Mouse (Mus musculus): ENCODE measurements around the gene Coro1c. TPM values are rescaled to one million over a fixed set of nuclear protein-coding genes. Genes with fewer than 3 reads are reported as not detected.

Gene Coro1c
- total and polyA plus RNA-seq, 3 experiments = 77.3 to 158 (median 103) TPM

- DNase-seq (ENCODE audit: low read depth, low spot score) = no peak
- Histone ChIP-seq H3K36me3 (ENCODE audit: control insufficient read depth in 1 of 2, insufficient read depth in 2 of 2, low read length in 2 of 2) (no peaks in the 10 kb centered on the region), H3K79me2 (ENCODE audit: control insufficient read depth, insufficient read depth, low read length, poor library complexity) (no peaks in the 10 kb centered on the region), H3K4me3 (ENCODE audit: control insufficient read depth in 1 of 2, insufficient read depth in 1 of 2, low read depth in 2 of 2, low read length in 2 of 2) (no peak overlapping the region), H3K27me3 (ENCODE audit: control insufficient read depth in 1 of 2, insufficient read depth in 2 of 2, low read length in 2 of 2) (no peaks in the 10 kb centered on the region), H3K27ac (ENCODE audit: control insufficient read depth, low read depth, low read length) (no peak overlapping the region), H3K4me1 (ENCODE audit: control insufficient read depth in 1 of 2, insufficient read depth in 2 of 2, low read length in 2 of 2) (no peaks in the 10 kb centered on the region), H3K9ac (ENCODE audit: control insufficient read depth, low read depth, low read length, poor library complexity, severe bottlenecking) (no peak overlapping the region), H3K9me3 (replicated peaks; ENCODE audit: insufficient read depth, low read length) (no peaks in the 10 kb centered on the region)
- TF ChIP-seq NELFE (IDR thresholded peaks at IDR 0.05; ENCODE audit: low read depth, low read length) = no peak
- no peak for TF ChIP-seq HCFC1 (IDR thresholded peaks at IDR 0.05; ENCODE audit: low read depth, low read length)
Observed at GRCm38 (mm10) chr5:113840443-113840842, 68.1 kb downstream of the Coro1c start.

- DNase-seq (ENCODE audit: low read depth, low spot score) = no peak
- H3K27me3 ChIP-seq (ENCODE audit: control insufficient read depth in 1 of 2, insufficient read depth in 2 of 2, low read length in 2 of 2) = no peaks in the 10 kb centered on the region
- H3K9ac ChIP-seq (ENCODE audit: control insufficient read depth, low read depth, low read length, poor library complexity, severe bottlenecking) = no peak overlapping the region
- no peaks in the 10 kb centered on the region for H3K4me1 ChIP-seq (ENCODE audit: control insufficient read depth in 1 of 2, insufficient read depth in 2 of 2, low read length in 2 of 2)
- H3K9me3 ChIP-seq (replicated peaks; ENCODE audit: insufficient read depth, low read length) = no peaks in the 10 kb centered on the region
- no peaks in the 10 kb centered on the region for H3K36me3 ChIP-seq (ENCODE audit: control insufficient read depth in 1 of 2, insufficient read depth in 2 of 2, low read length in 2 of 2)
- no peak overlapping the region for H3K27ac ChIP-seq (ENCODE audit: control insufficient read depth, low read depth, low read length)
- H3K4me3 ChIP-seq (ENCODE audit: control insufficient read depth in 1 of 2, insufficient read depth in 1 of 2, low read depth in 2 of 2, low read length in 2 of 2) = no peak overlapping the region
- TF ChIP-seq NRF1 (IDR thresholded peaks at IDR 0.05; ENCODE audit: insufficient read depth, low read depth, low read length, poor library complexity, severe bottlenecking) (no peak), MYB (IDR thresholded peaks at IDR 0.05; ENCODE audit: low read depth, low read length) (no peak), ZKSCAN1 (IDR thresholded peaks at IDR 0.05; ENCODE audit: low read depth, low read length) (no peak), MXI1 (IDR thresholded peaks at IDR 0.05; ENCODE audit: low read depth, low read length) (no peak), CHD1 (IDR thresholded peaks at IDR 0.05; ENCODE audit: low read depth, low read length) (no peak), USF2 (IDR thresholded peaks at IDR 0.05; ENCODE audit: borderline replicate concordance in 1 of 2, insufficient read depth in 1 of 2, low read depth in 1 of 2, low read length in 2 of 2) (no peak), ZC3H11A (IDR thresholded peaks at IDR 0.05; ENCODE audit: low read depth, low read length) (no peak), CTCF (IDR thresholded peaks at IDR 0.05 in 2 of 3, conservative IDR thresholded peaks at IDR 0.05 in 1 of 3; ENCODE audit: control insufficient read depth in 1 of 3, insufficient read depth in 1 of 3, low read depth in 2 of 3, low read length in 3 of 3, poor library complexity in 1 of 3, severe bottlenecking in 1 of 3) (no peak), BHLHE40 (IDR thresholded peaks at IDR 0.05; ENCODE audit: borderline replicate concordance, low read depth, low read length) (no peak), TBP (IDR thresholded peaks at IDR 0.05; ENCODE audit: low read depth, low read length) (no peak), GABPA (IDR thresholded peaks at IDR 0.05; ENCODE audit: low read depth, low read length) (no peak), ELF1 (IDR thresholded peaks at IDR 0.05; ENCODE audit: low read depth, low read length) (no peak), POLR2AphosphoS2 (IDR thresholded peaks at IDR 0.05; ENCODE audit: low read length) (no peak), MEF2A (IDR thresholded peaks at IDR 0.05; ENCODE audit: extremely low read depth, insufficient replicate concordance, low read depth, low read length, poor library complexity, severe bottlenecking) (no peak), TCF12 (IDR thresholded peaks at IDR 0.05; ENCODE audit: low read depth, low read length) (no peak), UBTF (IDR thresholded peaks at IDR 0.05; ENCODE audit: borderline replicate concordance, insufficient read depth, low read depth, low read length) (no peak), TAL1 (IDR thresholded peaks at IDR 0.05; ENCODE audit: low read length) (no peak), ZMIZ1 (IDR thresholded peaks at IDR 0.05; ENCODE audit: low read depth, low read length) (no peak), USF1 (IDR thresholded peaks at IDR 0.05; ENCODE audit: low read depth, low read length) (no peak)
- H3K79me2 ChIP-seq (ENCODE audit: control insufficient read depth, insufficient read depth, low read length, poor library complexity) = no peaks in the 10 kb centered on the region
Observed at GRCm38 (mm10) chr5:113836961-113837360, 71.6 kb downstream of the Coro1c start.

Data from MEL (cell line).